Mouse (Mus musculus): ENCODE results near the gene Klhl8. TPM values are rescaled to one million over a fixed set of nuclear protein-coding genes. Genes with fewer than 3 reads are reported as not detected.

The Klhl8 gene
- polyA plus RNA-seq, 1 experiment from 2014 or later = 12.3 TPM

DNA sequence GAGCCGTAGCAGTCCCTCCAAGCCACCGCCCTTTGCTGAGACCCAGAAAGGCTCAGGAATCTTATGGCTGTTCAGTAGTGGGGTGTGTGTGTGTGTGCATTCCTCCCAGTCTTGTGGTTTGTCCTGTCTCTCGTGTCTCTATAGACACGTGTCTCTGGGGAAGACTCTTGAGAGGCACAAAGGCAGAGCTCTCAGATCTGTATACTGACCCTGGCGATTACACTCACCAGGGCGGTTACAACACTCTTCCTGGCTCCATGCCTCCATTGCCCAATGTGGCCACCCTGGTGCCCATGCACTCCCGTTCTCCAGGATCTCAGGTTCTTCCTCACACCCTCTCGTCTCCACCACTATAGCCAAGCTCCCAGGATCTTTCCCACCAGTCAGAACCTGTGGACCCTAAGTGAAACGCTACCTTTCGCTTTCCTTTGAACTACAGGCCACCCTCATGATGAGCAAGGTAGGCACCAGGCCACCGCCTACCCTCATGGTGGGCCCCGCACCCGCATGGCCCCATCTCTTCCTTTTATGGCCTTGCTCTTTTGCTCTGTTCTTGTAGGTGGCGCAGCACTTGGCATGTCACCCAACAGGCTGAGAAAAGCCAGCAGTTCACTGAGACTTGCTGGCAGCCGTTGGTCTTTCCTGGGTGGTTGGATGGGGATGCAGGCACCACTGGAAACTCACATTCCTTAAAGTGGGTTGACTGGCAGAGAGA, 72.4 kb downstream of the Klhl8 start:
- 87% methylated on average over 15 of the region's 15 CpGs for WGBS
- Histone ChIP-seq H3K9ac (no peak overlapping the region), H3K4me1 (peaks cover 15% of the 10 kb centered on the region), H3K36me3 (peaks cover 39% of the 10 kb centered on the region), H3K4me2 (replicated peaks) (no peak overlapping the region), H3K4me3 (no peak overlapping the region), H3K27ac (no peak overlapping the region), H3K9me3 (no peaks in the 10 kb centered on the region), H3K27me3 (no peaks in the 10 kb centered on the region)
- ATAC-seq (ENCODE audit: low FRiP score, low read depth) = no peak

DNA sequence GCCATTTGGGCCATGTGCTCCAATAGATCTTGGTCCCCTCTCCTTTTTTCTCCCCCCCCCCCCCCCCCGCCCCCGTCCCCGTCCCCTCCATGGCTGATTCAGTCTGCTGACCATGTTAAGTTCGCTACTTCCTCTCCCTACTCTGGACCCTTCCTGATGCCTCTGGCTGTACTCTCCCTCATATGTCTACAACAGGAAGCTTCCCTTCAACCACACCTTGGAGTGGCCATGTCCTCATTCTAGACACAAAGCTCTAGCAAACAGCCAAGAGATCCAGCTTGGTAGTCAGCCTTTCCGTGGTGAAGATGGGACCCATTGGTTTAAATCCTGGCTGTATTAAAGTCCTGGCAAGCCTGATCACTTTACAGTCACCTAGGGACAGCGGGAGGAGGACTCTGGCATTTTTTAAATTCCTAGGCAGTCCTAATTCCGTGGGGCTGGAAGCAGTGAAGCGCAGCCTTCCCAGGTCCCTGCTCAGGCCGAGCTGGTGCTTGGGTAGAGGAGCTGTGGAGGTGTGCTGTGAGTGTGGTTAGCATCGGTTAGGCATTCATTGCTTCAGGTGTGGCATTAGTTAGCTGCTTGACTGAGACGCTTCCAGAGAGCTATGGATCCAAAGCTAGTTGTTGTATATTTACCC, 74.8 kb downstream of the Klhl8 start:
- Histone ChIP-seq H3K27ac (no peak overlapping the region), H3K9me3 (no peaks in the 10 kb centered on the region), H3K27me3 (no peaks in the 10 kb centered on the region), H3K9ac (no peak overlapping the region), H3K4me3 (no peak overlapping the region), H3K4me2 (replicated peaks) (no peak overlapping the region), H3K36me3 (peaks cover 27% of the 10 kb centered on the region), H3K4me1 (peaks cover 15% of the 10 kb centered on the region)
- WGBS = 57% methylated on average over 10 of the region's 11 CpGs
- ATAC-seq (ENCODE audit: low FRiP score, low read depth) = no peak

DNA sequence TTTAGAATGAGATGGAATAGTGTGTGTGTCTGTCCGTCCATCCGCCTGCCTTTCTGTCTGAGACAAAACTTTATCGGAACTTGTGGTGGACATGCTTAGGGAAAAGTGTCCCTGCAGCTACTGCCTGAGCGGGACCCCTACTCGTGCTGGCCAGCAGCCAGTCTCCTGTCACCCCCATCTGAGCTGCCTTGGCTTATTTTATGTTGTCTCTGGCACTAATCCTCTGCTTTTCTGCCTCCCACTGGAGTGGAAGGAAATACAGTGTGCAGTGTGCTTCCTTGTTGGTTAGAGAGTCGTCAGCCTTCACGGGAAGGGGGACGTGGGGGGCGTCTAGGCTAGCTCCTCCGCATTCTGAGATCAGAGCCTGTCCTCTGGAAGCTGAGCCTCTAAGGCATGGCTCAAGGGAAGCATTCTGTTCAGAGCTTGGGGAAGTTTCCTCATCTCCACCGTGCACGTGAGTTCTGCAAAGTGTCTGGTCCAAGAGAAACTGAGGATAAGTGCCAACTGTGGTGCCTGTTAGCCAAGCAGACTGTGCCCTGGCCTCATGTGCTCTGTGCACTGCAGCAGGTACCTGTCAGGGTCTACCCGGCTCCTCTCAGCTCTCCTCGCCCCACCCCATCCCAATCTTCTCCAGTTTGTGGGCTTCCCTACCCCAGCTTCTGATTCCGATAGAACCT, 75.5 kb downstream of the Klhl8 start:
- Histone ChIP-seq H3K27me3 (no peaks in the 10 kb centered on the region), H3K36me3 (peaks cover 28% of the 10 kb centered on the region), H3K4me2 (replicated peaks) (no peak overlapping the region), H3K4me1 (peaks cover 15% of the 10 kb centered on the region), H3K27ac (no peak overlapping the region), H3K9me3 (no peaks in the 10 kb centered on the region), H3K9ac (no peak overlapping the region), H3K4me3 (no peak overlapping the region)
- ATAC-seq (ENCODE audit: low FRiP score, low read depth) = 0 out of 2 replicates have a peak, but pooled peaks have one; percentile 24
- 77% methylated on average over 15 of the region's 15 CpGs for WGBS

DNA sequence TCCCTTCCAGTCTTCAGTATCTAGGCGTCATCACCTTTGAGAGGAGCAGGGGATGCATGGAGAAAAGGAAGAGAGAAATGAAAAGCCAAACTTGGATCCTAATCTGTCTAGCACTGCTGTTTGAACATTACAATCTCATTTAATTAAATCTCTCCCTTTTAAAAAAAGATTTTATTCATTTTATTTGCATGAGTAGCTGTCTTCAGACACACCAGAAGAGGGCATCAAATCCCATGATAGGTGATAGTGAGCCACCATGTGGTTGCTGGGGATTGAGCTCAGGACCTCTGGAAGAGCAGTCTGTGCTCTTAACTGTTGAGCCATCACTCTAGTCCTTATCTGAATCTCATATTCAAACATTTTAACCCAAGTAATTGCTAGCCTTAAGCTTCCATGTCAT, 80.2 kb downstream of the Klhl8 start:
- Histone ChIP-seq H3K4me2 (replicated peaks) (no peak overlapping the region), H3K4me1 (peaks cover 16% of the 10 kb centered on the region)
- 96% methylated on average over 1 of the region's 1 CpGs for WGBS

DNA sequence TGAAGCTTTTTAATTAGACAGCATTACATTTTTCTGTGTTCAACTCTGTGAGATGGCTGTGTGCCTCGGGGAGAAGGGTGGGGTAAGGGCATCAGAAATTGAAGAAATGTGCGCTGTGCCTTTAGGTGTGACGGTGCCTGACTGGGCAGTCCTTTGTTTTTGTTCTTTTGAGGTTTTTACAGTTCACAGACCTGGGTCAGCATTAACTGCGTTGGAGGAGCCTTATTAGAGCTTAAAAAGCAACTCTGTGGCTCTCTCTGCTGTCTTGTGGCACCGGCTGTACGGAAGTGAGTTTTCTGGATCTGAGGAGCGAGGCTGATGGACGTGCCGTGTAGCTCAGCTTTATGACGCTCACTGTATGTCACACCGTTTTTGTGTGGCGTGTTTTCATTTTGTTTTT, 81.9 kb downstream of the Klhl8 start:
- no peaks in the 10 kb centered on the region for H3K27me3 ChIP-seq
- no peak for ATAC-seq (ENCODE audit: low FRiP score, low read depth)
- WGBS = 71% methylated on average over 12 of the region's 12 CpGs
- no peak overlapping the region for H3K4me3 ChIP-seq
- H3K27ac ChIP-seq = no peak overlapping the region
- H3K36me3 ChIP-seq = peaks cover 31% of the 10 kb centered on the region
- no peak overlapping the region for H3K4me2 ChIP-seq (replicated peaks)
- no peak overlapping the region for H3K9ac ChIP-seq
- peaks cover 12% of the 10 kb centered on the region for H3K4me1 ChIP-seq
- H3K9me3 ChIP-seq = no peaks in the 10 kb centered on the region

More for the DNA sequence above, 80.2 kb downstream of the Klhl8 start:
- ATAC-seq (ENCODE audit: low FRiP score, low read depth) = no peak
- no peak overlapping the region for H3K4me3 ChIP-seq
- no peaks in the 10 kb centered on the region for H3K9me3 ChIP-seq
- H3K9ac ChIP-seq = no peak overlapping the region
- H3K27me3 ChIP-seq = no peaks in the 10 kb centered on the region
- peaks cover 46% of the 10 kb centered on the region for H3K36me3 ChIP-seq
- H3K27ac ChIP-seq = no peak overlapping the region

DNA sequence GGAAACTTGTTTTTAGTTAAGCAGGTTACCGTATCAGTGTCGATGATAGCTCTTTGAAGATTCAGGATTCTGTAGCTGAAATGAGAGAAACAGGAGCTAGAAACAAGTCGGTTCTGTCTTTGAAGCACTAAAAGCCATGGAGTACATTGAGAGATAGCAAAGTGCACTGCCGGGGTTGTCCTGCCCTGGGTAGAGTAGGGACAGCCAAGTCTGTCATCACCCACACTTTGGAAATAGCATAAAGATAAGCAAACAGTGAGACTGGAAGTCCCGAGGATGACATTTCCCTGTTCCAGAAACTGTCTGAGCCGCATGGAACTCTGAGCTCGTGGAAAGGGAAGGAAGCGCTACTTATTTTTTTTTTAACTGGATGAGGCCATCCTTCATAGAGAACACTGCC, 82.3 kb downstream of the Klhl8 start:
- Histone ChIP-seq H3K4me2 (replicated peaks) (no peak overlapping the region), H3K4me1 (peaks cover 12% of the 10 kb centered on the region), H3K36me3 (peaks cover 27% of the 10 kb centered on the region), H3K27me3 (no peaks in the 10 kb centered on the region), H3K4me3 (no peak overlapping the region), H3K27ac (no peak overlapping the region), H3K9ac (no peak overlapping the region), H3K9me3 (no peaks in the 10 kb centered on the region)
- no peak for ATAC-seq (ENCODE audit: low FRiP score, low read depth)
- 86% methylated on average over 8 of the region's 8 CpGs for WGBS

DNA sequence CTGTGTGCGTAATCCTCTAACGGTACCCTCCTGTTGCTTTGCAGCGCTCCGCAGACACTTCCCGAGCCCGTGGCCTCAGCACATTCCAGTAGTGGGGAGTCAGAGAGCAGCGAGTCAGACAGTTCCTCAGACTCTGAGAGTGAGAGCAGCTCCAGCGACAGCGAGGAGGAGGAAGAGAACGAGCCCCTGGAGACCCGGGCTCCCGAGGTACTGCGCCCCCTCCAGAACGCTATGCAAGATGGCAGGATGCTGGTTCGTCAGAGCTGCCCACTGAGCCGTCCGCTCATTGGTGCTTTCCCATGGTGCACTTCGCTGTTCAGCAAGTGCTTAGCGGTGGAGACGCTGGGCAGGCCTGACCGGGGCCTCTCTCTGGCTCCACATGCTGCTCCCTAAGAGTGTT, 82.8 kb downstream of the Klhl8 start:
- Histone ChIP-seq H3K4me2 (replicated peaks) (no peak overlapping the region), H3K27me3 (no peaks in the 10 kb centered on the region), H3K9ac (no peak overlapping the region), H3K36me3 (peaks cover 23% of the 10 kb centered on the region), H3K27ac (no peak overlapping the region), H3K4me3 (no peak overlapping the region), H3K4me1 (peaks cover 12% of the 10 kb centered on the region), H3K9me3 (no peaks in the 10 kb centered on the region)
- 81% methylated on average over 21 of the region's 21 CpGs for WGBS
- no peak; the same call in 1 of the 2 replicates for ATAC-seq (ENCODE audit: low FRiP score, low read depth)

DNA sequence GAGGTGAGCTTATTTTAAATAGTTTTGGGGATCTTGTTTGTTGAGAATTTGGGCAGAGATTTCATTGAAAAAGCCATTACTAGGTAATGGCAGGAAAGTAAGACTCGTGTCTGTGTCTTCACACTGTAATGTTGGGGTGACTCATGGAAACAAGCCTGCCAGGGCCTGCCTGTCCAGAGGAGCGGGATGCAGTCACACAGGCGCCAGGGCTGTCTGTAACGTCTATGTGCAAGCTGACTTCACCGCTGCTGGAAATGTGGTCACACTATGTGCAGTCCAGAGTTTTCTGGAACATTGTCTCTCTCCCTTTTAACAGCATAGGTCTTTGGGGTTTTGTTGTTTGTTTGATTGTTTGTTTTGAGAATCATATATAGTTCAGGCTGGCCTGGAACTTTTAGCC, 88.1 kb downstream of the Klhl8 start:
- H3K4me1 ChIP-seq = peaks cover 13% of the 10 kb centered on the region
- H3K36me3 ChIP-seq = peaks cover 7% of the 10 kb centered on the region
- ATAC-seq (ENCODE audit: low FRiP score, low read depth) = no peak
- no peak overlapping the region for H3K4me2 ChIP-seq (replicated peaks)
- WGBS = 88% methylated on average over 5 of the region's 5 CpGs
- H3K9me3 ChIP-seq = no peaks in the 10 kb centered on the region
- H3K9ac ChIP-seq = no peak overlapping the region
- H3K4me3 ChIP-seq = no peak overlapping the region
- no peaks in the 10 kb centered on the region for H3K27me3 ChIP-seq
- H3K27ac ChIP-seq = no peak overlapping the region

DNA sequence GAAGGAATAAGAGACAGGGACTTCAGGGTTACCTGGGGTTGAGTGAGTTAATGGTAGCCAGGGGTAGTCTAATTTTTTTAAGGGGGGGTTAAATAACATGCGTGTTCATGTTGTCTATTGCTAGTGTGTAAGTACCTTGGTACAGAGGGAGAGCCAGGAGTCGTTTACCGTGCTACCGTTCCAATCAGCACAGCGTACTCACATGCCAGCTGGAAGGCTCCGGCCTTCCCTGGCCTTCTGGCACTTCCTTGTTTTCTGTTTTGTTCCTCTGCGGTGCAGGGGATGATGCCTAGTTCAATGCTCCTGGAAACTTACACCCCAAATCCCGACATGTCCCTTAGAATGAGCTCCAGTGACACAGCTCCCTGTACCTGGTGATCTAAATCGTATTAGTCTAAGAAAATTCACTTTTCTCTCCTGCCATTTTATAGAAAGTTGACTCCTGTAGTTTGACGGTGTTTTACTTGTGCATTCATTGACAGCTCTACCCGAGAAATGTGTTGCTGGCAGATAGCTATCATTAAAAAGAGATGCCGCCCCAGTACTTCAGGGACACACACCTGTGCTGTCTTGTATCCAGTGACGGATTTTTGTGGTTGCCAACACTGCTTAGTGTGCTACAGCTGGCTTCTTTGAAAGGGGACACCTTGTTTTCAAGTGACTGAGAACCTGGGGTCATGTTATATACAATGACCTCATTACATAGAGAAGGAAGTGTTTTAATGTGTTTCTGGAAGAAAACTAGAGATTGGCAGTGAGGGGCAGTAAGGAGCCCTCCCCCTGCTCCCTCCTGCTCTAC, 89.4 kb downstream of the Klhl8 start:
- 60% methylated on average over 13 of the region's 13 CpGs for WGBS
- no peak overlapping the region for H3K27ac ChIP-seq
- no peak for ATAC-seq (ENCODE audit: low FRiP score, low read depth)

DNA sequence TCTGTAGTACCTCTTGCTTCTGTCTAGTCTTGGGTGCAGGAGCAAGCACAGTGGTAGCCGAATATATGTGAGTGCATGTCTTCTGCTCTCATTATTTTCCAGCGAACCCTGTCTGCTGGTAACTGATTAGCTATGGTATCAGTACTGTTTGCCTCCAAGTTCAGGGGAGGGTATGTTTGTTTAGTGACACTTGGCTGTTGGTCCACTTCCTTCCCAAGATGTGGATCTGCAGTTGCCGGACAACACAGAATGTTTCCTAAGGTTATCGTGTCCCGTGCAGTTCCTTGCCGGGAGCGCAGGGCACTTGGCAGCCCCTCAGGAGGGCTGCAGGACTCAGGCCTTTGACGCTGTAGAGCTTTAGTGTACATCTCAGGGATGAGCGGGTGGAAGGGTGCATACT, 90.0 kb downstream of the Klhl8 start:
- no peak overlapping the region for H3K4me2 ChIP-seq (replicated peaks)
- no peak overlapping the region for H3K4me3 ChIP-seq
- H3K9me3 ChIP-seq = no peaks in the 10 kb centered on the region
- H3K36me3 ChIP-seq = peaks cover 2% of the 10 kb centered on the region; the same call in 1 of the 2 replicates
- WGBS = 85% methylated on average over 9 of the region's 9 CpGs
- no peaks in the 10 kb centered on the region for H3K27me3 ChIP-seq
- peaks cover 6% of the 10 kb centered on the region; the same call in 1 of the 2 replicates for H3K4me1 ChIP-seq
- no peak for ATAC-seq (ENCODE audit: low FRiP score, low read depth)
- no peak overlapping the region for H3K9ac ChIP-seq
- no peak overlapping the region for H3K27ac ChIP-seq

More for the DNA sequence above, 89.4 kb downstream of the Klhl8 start:
- Histone ChIP-seq H3K36me3 (peaks cover 7% of the 10 kb centered on the region; the same call in 1 of the 2 replicates), H3K9me3 (no peaks in the 10 kb centered on the region), H3K4me3 (no peak overlapping the region), H3K9ac (no peak overlapping the region), H3K4me1 (peaks cover 6% of the 10 kb centered on the region; the same call in 1 of the 2 replicates), H3K27me3 (no peaks in the 10 kb centered on the region), H3K4me2 (replicated peaks) (no peak overlapping the region)

DNA sequence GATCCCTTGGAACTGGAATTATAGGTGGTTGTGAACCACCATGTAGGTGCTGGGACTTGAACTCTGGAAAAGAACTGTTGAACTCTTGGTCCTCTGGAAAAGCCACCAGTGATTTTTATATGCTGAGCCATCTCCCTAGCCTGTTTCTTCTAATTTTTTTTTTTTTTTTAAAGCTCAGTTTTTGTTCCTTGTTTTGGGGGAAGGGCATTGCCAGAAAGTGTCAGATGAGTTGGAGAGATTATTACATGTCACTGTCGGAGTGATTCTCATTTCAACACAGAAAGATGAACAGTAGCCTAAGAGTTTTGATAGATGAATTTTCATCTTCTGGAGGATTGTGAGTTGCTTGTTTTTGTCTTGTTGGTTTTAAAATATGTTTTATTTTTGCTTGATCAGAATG, 91.4 kb downstream of the Klhl8 start:
- no peak for ATAC-seq (ENCODE audit: low FRiP score, low read depth)

More for the DNA sequence above, 91.4 kb downstream of the Klhl8 start:
- WGBS = 81% methylated on average over 1 of the region's 1 CpGs
- no peak overlapping the region for H3K4me2 ChIP-seq (replicated peaks)
- H3K4me3 ChIP-seq = no peak overlapping the region
- H3K27ac ChIP-seq = no peak overlapping the region
- no peaks in the 10 kb centered on the region for H3K27me3 ChIP-seq
- H3K9me3 ChIP-seq = no peaks in the 10 kb centered on the region
- H3K36me3 ChIP-seq = no peaks in the 10 kb centered on the region; the same call in 1 of the 2 replicates
- no peak overlapping the region for H3K9ac ChIP-seq
- peaks cover 6% of the 10 kb centered on the region; the same call in 1 of the 2 replicates for H3K4me1 ChIP-seq

All from limb, embryonic 13.5 days (tissue).